Mouse (Mus musculus): ENCODE measurements around the gene Glt6d1. TPM values are rescaled to one million over a fixed set of nuclear protein-coding genes. Genes with fewer than 3 reads are reported as not detected.
"Not testable (repeated sequence)": the region's sequence is repeated elsewhere in the genome, so short reads cannot be mapped to it uniquely, and the experiment has no call there.

Gene Glt6d1
- total RNA-seq (2021): not detected
- long read RNA-seq, experiment 1: 0 reads
- long read RNA-seq, experiment 2: 0 reads

GRCm38 (mm10) chr2:25815748-25816147 is at the start of gene Glt6d1:
Gene Glt6d1 (minus strand): TSS chr2:25815848.
- H3K27ac ChIP-seq; H3K4me3 ChIP-seq; DNase-seq; intact Hi-C loops (cut with DNase I): not testable (repeated sequence)

GRCm38 (mm10) chr2:25865412-25865811 is 49.8 kb upstream of the Glt6d1 start:
- H3K27ac ChIP-seq: no peak overlapping the region
- intact Hi-C loops (cut with DNase I): no loop called here
- TF ChIP-seq CTCF (IDR thresholded peaks at IDR 0.05): no peak
- DNase-seq: no peak
- no peak overlapping the region for H3K4me3 ChIP-seq

DNA sequence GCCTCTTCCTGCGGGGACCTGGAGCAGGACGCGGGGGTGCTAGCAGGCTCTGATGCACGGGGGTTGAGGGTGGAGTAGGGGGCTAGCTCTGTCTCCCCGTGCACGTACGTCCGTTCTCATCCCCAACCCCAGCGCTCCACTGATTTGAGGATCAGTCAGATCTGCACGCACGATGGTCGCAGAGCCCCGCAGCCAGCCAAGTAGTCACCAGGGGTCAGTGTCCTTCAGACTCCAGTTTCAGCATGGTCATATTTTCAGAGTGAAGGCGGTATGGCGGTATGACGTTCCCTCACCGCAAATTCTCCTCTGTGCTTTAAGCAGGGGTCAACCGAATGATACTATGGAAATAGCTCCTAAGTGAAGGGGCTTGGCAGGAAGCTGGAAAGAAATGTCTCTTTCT is 48.6 kb upstream of the Glt6d1 start:
- intact Hi-C loops (cut with DNase I): no loop called here
- H3K27ac ChIP-seq: no peak overlapping the region
- peak overlapping the region; percentile 64 for H3K4me3 ChIP-seq
- DNase-seq: no peak
- no peak; the same call in 1 of the 2 replicates for TF ChIP-seq CTCF (IDR thresholded peaks at IDR 0.05)

- Histone ChIP-seq H3K4me3 (peak within 1 kb of the TSS; percentile 64), H3K27ac (no peak within 1 kb of the TSS)
- intact Hi-C loops (cut with DNase I): no loop called here
- peak; percentile 34 for DNase-seq
- TF ChIP-seq CTCF (IDR thresholded peaks at IDR 0.05): no peak
Measured at GRCm38 (mm10) chr2:25863337-25864131, 47.9 kb upstream of the Glt6d1 start, which contains the start of gene Kcnt1. Gene Kcnt1 (plus strand): TSS chr2:25863734.

DNA sequence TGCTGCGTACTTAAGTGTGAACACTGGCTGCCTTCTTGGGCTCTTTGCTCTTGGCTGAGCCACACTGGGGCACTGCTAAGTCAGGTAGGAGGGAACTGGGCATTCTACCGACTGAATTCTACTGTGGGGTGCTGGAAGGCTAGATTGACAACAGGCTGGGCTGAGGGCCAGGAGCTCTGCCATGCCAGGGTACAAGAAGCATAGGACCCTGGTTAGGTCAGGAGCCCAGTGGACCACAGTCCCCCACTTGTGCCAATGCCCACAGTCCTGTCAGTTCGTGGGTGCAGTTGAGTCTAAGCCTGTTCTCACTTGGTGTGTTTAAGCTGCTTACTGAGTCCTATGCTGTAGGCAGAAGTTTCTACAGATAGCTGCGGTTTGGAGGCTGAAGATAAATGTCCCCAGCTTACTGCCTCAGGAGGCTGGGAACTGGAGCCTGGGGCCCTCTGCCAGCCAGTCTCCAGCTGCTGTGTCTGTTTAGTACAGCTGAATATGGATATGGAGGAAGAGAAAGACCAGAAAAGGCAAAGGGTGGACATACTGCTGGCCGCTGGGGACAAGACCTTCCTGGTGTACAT is 47.1 kb upstream of the Glt6d1 start:
- no peak overlapping the region for H3K4me3 ChIP-seq
- no peak for TF ChIP-seq CTCF (IDR thresholded peaks at IDR 0.05)
- H3K27ac ChIP-seq: no peak overlapping the region
- DNase-seq: no peak
- intact Hi-C loops (cut with DNase I): no loop called here

DNA sequence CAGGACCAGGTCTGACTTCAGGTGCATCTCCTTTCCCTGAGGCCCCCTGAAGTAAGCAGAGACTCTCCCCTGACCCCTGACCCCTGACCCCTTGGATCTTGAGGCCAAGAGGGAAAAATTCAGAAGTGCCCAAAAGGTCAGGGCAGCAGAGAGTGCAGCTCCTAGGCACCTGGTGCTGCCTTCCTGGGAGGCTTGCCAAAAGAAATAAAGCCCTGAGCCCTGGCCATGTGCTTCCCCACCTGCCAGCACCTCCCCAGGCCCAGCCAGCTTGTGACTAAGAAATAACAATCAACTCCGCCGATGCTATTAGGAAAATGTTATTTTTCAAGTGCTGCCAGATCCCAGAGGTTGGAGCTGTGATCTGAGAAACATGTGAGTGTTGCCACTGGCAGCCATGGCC is 46.4 kb upstream of the Glt6d1 start:
- Histone ChIP-seq H3K27ac (no peak overlapping the region), H3K4me3 (no peak overlapping the region)
- intact Hi-C loops (cut with DNase I): no loop called here
- DNase-seq: no peak
- TF ChIP-seq CTCF (IDR thresholded peaks at IDR 0.05): no peak

GRCm38 (mm10) chr2:25859891-25860290 is 44.2 kb upstream of the Glt6d1 start:
- H3K4me3 ChIP-seq: no peak overlapping the region
- H3K27ac ChIP-seq: no peak overlapping the region
- intact Hi-C loops (cut with DNase I): no loop called here
- no peak for TF ChIP-seq CTCF (IDR thresholded peaks at IDR 0.05)
- no peak for DNase-seq

GRCm38 (mm10) chr2:25853998-25854397 is 38.4 kb upstream of the Glt6d1 start:
- TF ChIP-seq CTCF (IDR thresholded peaks at IDR 0.05): no peak
- no peak for DNase-seq
- intact Hi-C loops (cut with DNase I): loop anchor here (5.0 kb wide), 1 partner anchor 288 kb away; no protein-coding TSS in a partner anchor

DNA sequence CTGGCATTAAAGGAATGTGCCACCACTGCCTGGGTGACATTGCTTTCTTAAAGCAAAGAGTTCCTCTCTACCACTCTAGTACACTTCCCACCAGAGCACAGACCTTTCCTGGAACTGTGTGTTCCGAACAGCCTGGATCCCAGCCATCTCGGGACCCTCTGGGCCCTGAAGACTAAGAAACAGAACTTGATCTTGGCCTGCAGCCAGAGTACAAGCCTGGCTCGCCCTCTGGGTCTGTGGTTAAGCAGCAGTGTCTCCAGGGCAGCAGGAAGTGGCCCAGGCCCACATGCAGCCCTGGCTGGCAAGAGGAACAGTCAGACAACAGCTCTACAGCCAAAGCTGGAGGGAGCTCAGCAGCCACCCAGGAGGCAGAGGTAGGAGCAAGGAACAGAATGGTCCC is 37.0 kb upstream of the Glt6d1 start:
- Histone ChIP-seq H3K27ac (no peak overlapping the region), H3K4me3 (no peak overlapping the region)
- intact Hi-C loops (cut with DNase I): loop anchor here (5.0 kb wide), 1 partner anchor 290 kb away; no protein-coding TSS in a partner anchor
- TF ChIP-seq CTCF (IDR thresholded peaks at IDR 0.05): no peak
- DNase-seq: peak; percentile 35

More at GRCm38 (mm10) chr2:25853998-25854397, 38.4 kb upstream of the Glt6d1 start:
- no peak overlapping the region for H3K4me3 ChIP-seq
- no peak overlapping the region for H3K27ac ChIP-seq

GRCm38 (mm10) chr2:25850330-25850729 is 34.7 kb upstream of the Glt6d1 start:
- H3K27ac ChIP-seq: no peak overlapping the region
- intact Hi-C loops (cut with DNase I): loop anchor here (5.0 kb wide), 1 partner anchor 292 kb away; no protein-coding TSS in a partner anchor
- peak; percentile 90 for TF ChIP-seq CTCF (IDR thresholded peaks at IDR 0.05)
- no peak overlapping the region for H3K4me3 ChIP-seq
- peak; percentile 74 for DNase-seq

GRCm38 (mm10) chr2:25847226-25847625 is 31.6 kb upstream of the Glt6d1 start, which contains the start of gene Sohlh1:
Gene Sohlh1 (minus strand): TSS chr2:25847248.
- no peak for TF ChIP-seq CTCF (IDR thresholded peaks at IDR 0.05)
- Histone ChIP-seq H3K4me3 (no peak within 1 kb of the TSS), H3K27ac (no peak within 1 kb of the TSS)
- intact Hi-C loops (cut with DNase I): no loop called here
- DNase-seq: no peak

GRCm38 (mm10) chr2:25846516-25846915 is 30.9 kb upstream of the Glt6d1 start:
- no peak for TF ChIP-seq CTCF (IDR thresholded peaks at IDR 0.05)
- DNase-seq: no peak
- H3K4me3 ChIP-seq: no peak overlapping the region
- H3K27ac ChIP-seq: no peak overlapping the region
- intact Hi-C loops (cut with DNase I): no loop called here

GRCm38 (mm10) chr2:25844097-25844496 is 28.4 kb upstream of the Glt6d1 start:
- no peak for DNase-seq
- intact Hi-C loops (cut with DNase I): no loop called here
- no peak overlapping the region for H3K27ac ChIP-seq
- H3K4me3 ChIP-seq: no peak overlapping the region
- TF ChIP-seq CTCF (IDR thresholded peaks at IDR 0.05): no peak
